Mouse (Mus musculus): ENCODE results near the gene Itga2. TPM values are rescaled to one million over a fixed set of nuclear protein-coding genes. Genes with fewer than 3 reads are reported as not detected.

The Itga2 gene
- total RNA-seq, 2 experiments from 2014 or later = 0.05 TPM; not detected in 1

- Histone ChIP-seq H3K4me3 (no peak overlapping the region), H3K27ac (no peak overlapping the region)
- no peak for DNase-seq (ENCODE audit: extremely low spot score in 1 of 2, low spot score in 2 of 2)
- intact Hi-C loops (cut with DNase I) = no loop called here
- TF ChIP-seq CTCF (IDR thresholded peaks at IDR 0.05) = no peak
Observed at GRCm38 (mm10) chr13:114914559-114914958, 17.3 kb downstream of the Itga2 start.

DNA sequence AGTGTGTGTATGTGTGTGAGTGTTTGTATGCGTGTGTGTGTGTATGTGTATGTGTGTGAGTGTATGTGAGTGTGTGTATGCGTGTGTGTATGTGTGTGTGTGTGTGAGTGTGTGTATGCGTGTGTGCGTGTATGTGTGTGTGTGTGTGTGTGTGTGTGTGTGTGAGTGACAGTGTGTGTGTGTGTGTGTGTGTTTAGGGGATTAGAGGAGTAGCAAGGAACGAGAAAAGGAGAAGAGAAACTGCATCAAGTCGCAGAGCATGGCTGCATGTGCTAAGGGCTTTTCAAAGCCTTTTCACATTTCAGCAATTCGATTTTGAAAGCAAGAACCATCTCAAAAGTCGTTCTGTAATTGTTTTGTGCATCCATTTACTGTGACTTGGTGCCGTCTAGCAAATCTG lies 21.3 kb downstream of the Itga2 start:
- no peak for DNase-seq (ENCODE audit: extremely low spot score in 1 of 2, low spot score in 2 of 2)
- Histone ChIP-seq H3K27ac (no peak overlapping the region), H3K4me3 (no peak overlapping the region)
- TF ChIP-seq CTCF (IDR thresholded peaks at IDR 0.05) = no peak
- intact Hi-C loops (cut with DNase I) = no loop called here

GRCm38 (mm10) chr13:114909514-114909913 lies 22.4 kb downstream of the Itga2 start:
- intact Hi-C loops (cut with DNase I) = no loop called here
- no peak for DNase-seq (ENCODE audit: extremely low spot score in 1 of 2, low spot score in 2 of 2)
- Histone ChIP-seq H3K4me3 (no peak overlapping the region), H3K27ac (no peak overlapping the region)
- no peak for TF ChIP-seq CTCF (IDR thresholded peaks at IDR 0.05)

DNA sequence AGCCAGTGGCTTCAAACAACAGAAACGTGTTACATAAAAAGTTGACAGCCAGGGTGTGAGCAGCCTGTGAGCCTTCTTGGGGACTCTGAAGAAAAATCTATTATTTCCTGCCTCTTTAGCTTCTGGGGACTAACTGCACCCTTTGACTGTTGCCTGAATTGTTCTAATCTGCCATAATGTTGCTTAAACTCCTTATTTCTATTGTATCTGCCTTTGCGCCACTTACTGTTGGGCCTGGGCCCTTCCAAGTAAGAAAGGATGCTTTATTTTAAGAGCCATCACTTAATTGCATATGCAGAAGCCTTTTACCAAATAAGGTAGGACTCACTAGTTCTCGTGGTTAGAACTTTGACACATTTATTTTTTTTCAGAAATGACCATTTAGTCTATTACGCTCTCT lies 24.0 kb downstream of the Itga2 start:
- DNase-seq (ENCODE audit: extremely low spot score in 1 of 2, low spot score in 2 of 2) = no peak
- no peak for TF ChIP-seq CTCF (IDR thresholded peaks at IDR 0.05)
- Histone ChIP-seq H3K4me3 (no peak overlapping the region), H3K27ac (no peak overlapping the region)
- intact Hi-C loops (cut with DNase I) = no loop called here

- no peak for DNase-seq (ENCODE audit: extremely low spot score in 1 of 2, low spot score in 2 of 2)
- Histone ChIP-seq H3K27ac (no peak overlapping the region), H3K4me3 (no peak overlapping the region)
- no peak for TF ChIP-seq CTCF (IDR thresholded peaks at IDR 0.05)
- intact Hi-C loops (cut with DNase I) = no loop called here
Observed at GRCm38 (mm10) chr13:114896751-114897386, 35.0 kb downstream of the Itga2 start.

- DNase-seq (ENCODE audit: extremely low spot score in 1 of 2, low spot score in 2 of 2) = no peak
- intact Hi-C loops (cut with DNase I) = no loop called here
- TF ChIP-seq CTCF (IDR thresholded peaks at IDR 0.05) = no peak
- H3K27ac ChIP-seq = no peak overlapping the region
- no peak overlapping the region for H3K4me3 ChIP-seq
Observed at GRCm38 (mm10) chr13:114895896-114896295, 36.0 kb downstream of the Itga2 start.

- intact Hi-C loops (cut with DNase I) = no loop called here
- Histone ChIP-seq H3K27ac (no peak overlapping the region), H3K4me3 (no peak overlapping the region)
- DNase-seq (ENCODE audit: extremely low spot score in 1 of 2, low spot score in 2 of 2) = no peak
- TF ChIP-seq CTCF (IDR thresholded peaks at IDR 0.05) = no peak
Observed at GRCm38 (mm10) chr13:114894718-114895117, 37.2 kb downstream of the Itga2 start.

- no peak for TF ChIP-seq CTCF (IDR thresholded peaks at IDR 0.05)
- no peak for DNase-seq (ENCODE audit: extremely low spot score in 1 of 2, low spot score in 2 of 2)
- intact Hi-C loops (cut with DNase I) = no loop called here
- Histone ChIP-seq H3K27ac (no peak overlapping the region), H3K4me3 (no peak overlapping the region)
Observed at GRCm38 (mm10) chr13:114891655-114892054, 40.2 kb downstream of the Itga2 start.

GRCm38 (mm10) chr13:114887695-114888094 lies 44.2 kb downstream of the Itga2 start:
- no peak for TF ChIP-seq CTCF (IDR thresholded peaks at IDR 0.05)
- intact Hi-C loops (cut with DNase I) = no loop called here
- no peak for DNase-seq (ENCODE audit: extremely low spot score in 1 of 2, low spot score in 2 of 2)

GRCm38 (mm10) chr13:114887293-114887692 lies 44.6 kb downstream of the Itga2 start:
- H3K27ac ChIP-seq = no peak overlapping the region
- no peak for DNase-seq (ENCODE audit: extremely low spot score in 1 of 2, low spot score in 2 of 2)
- intact Hi-C loops (cut with DNase I) = no loop called here
- no peak for TF ChIP-seq CTCF (IDR thresholded peaks at IDR 0.05)
- no peak overlapping the region for H3K4me3 ChIP-seq

More at GRCm38 (mm10) chr13:114887695-114888094, 44.2 kb downstream of the Itga2 start:
- Histone ChIP-seq H3K4me3 (no peak overlapping the region), H3K27ac (no peak overlapping the region)

- Histone ChIP-seq H3K4me3 (no peak overlapping the region), H3K27ac (no peak overlapping the region)
- intact Hi-C loops (cut with DNase I) = no loop called here
- no peak for DNase-seq (ENCODE audit: extremely low spot score in 1 of 2, low spot score in 2 of 2)
- TF ChIP-seq CTCF (IDR thresholded peaks at IDR 0.05) = no peak
Observed at GRCm38 (mm10) chr13:114885171-114885570, 46.7 kb downstream of the Itga2 start.

DNA sequence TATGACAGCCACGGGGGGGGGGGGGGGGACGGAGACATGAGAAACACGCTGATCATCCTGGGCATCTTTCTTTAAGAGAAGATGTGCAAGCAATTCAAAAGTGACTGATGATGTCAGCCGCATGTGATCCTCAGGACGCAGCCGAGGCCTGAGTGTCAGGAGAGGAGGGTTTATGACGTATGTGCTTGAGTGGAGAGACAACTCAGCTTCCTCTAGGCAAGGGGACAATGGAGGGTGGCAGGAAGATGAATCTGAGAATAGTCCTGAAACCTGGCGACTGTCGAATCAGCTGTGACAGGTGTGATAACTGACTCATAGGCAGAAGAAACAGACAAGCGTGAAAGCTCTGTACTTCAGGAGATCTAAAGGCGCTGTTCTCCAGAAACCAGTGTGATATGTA lies 53.2 kb downstream of the Itga2 start:
- intact Hi-C loops (cut with DNase I) = no loop called here
- no peak for TF ChIP-seq CTCF (IDR thresholded peaks at IDR 0.05)
- DNase-seq (ENCODE audit: extremely low spot score in 1 of 2, low spot score in 2 of 2) = no peak
- H3K4me3 ChIP-seq = no peak overlapping the region
- H3K27ac ChIP-seq = no peak overlapping the region

GRCm38 (mm10) chr13:114876005-114876520 lies 55.8 kb downstream of the Itga2 start:
- no peak overlapping the region for H3K27ac ChIP-seq
- intact Hi-C loops (cut with DNase I) = no loop called here
- H3K4me3 ChIP-seq = no peak overlapping the region
- no peak for TF ChIP-seq CTCF (IDR thresholded peaks at IDR 0.05)
- DNase-seq (ENCODE audit: extremely low spot score in 1 of 2, low spot score in 2 of 2) = no peak
